Mouse (Mus musculus) c-Kit-positive CD71-positive TER-119-negative erythroid progenitor cells, embryonic 14.5 days (primary cell): ENCODE results near the gene Acbd4.

Experiments
- DNase-seq: peaks from one replicate; pipeline ENCODE4 v3.0.0-alpha.2; 2013; ENCODE audit warnings: low read depth

Acbd4 gene

DNA sequence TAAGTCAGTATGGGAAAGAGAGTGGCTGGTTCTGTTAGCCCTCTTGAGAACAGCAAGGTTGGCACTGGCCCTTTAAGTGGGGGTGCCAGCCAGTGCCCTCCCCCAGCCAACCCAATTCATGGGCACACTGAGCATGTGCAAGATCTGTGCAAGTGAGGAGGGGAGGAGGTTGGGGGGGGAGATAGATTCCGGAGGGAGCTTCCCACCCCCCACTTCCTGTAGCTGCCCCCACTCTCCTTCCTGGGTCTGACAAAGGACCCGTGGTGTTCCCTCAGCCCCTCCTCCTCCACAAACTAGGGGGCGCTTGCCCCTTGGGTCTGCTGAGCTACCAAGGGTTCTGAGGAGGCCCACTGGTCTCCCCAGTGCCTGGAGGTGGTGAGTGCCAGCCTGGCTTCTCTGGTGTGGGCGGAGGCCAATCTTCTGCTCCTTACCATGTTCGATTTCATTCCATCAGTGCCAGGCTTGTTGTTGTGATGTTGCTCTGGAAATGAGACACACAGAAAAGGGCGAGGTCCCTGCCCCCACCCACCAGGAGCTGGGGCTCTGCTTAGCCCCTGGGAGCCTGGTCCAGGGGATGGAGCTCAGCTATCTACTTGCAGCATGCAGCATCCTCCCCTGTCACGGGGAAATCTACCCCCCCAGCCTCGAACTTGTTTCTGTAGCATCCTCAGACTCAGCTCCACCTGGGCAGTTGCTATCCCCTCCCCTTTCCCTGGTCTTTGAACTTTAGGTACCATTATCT is 41.1 kb downstream of the Acbd4 start:
- no peak for DNase-seq

DNA sequence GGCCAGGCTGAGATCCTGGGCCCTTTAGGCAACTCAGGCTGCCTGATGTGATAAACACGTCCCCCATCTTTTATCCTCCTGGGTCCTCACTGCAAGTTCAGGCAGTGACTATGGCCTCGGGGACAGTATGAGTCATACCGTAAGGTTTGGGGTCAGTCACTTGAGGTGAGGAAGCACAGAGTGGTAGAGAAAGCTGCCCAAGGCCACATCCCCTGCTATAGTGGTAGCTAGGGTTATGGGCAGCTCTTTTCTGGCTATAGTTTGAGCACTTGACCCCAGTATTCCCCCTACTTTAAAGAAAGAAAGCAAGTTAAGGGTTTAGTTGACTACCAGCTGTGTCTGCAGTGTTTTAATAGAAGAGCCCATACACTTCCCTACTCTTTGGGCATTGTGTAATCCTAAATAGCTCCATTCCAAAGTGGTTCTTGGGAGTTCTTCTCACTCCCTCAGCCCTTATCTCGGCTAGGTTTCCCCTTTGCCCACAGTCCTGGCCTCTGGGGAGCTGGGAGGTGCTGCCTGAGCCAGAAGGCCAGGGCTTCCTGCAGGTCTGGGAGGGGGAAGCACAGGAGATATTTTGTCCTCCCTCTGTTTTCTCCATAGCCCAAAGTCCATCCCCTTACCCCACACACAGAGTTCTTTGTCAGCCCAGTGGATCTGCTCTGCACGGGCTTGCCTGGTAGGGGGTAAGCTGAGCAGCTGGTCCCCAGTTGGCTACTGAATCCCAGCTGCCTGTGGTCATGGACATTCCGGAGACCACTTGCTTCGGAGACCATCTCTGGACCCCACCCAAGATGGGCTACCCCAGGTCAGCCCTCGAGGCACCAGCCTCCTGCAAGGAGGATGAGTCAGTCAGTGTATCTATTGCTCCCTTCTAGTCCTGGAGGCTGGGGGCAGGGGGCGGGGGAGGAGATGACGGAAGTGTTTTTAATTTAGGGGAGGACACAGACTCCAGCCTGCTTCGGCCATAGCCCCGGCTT is 43.1 kb downstream of the Acbd4 start:
- no peak for DNase-seq

DNA sequence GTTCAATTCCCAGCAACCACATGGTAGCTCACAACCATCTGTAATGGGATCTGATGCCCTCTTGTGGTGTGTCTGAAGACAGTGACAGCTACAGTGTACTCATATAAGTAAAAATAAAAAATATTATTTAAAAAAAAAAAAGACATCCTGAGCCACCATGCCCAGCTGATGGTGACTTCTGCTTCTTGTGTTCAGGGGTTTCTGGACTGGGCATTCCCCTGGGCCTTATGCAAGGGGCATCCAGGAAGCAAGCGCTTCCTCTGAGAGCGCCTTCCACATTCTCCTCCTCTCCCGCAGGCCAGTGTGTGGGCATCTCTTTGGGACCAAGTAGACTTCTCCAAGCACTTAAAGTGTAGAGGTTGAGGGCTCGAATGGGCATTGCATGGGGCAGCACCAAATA is 44.9 kb downstream of the Acbd4 start:
- DNase-seq, result no peak

DNA sequence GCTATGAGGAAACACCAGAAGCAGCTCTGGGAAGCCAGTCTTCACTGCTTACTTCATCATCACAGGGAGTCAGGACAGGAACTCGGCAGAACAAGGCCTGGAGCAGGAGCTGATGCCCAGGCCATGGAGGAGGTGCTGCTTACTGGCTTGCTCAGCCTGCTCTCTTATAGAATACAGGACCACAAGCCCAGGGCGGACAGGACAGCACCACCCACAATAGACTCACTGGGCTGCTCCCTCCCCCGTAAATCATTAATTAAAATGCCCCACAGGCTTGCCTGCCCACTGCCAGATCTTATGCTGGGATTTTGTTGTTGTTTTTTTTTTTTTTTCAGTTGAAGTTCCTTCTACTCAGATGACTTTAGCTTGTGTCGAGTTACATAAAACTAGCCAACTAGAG is 46.3 kb downstream of the Acbd4 start:
- no peak for DNase-seq

DNA sequence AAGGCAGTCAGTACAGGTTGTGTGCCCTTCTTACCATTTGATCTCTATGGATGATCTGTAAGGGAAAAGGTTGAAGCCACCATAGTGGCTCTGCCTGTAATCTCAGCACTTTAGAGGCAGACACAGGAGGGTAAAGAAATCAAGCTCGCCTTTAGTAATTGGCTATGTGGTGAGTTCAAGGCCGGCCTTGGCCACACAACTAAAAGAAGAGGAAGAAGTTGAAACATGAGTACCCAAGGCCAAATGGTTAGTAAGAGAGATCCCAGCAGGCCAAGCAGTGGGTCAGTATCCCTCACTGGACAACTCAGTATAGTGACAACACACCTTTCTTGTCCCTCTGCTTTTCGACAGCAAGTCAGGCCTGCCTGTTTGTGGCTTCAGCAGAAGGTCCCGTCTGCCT is 48.3 kb downstream of the Acbd4 start:
- no peak for DNase-seq

DNA sequence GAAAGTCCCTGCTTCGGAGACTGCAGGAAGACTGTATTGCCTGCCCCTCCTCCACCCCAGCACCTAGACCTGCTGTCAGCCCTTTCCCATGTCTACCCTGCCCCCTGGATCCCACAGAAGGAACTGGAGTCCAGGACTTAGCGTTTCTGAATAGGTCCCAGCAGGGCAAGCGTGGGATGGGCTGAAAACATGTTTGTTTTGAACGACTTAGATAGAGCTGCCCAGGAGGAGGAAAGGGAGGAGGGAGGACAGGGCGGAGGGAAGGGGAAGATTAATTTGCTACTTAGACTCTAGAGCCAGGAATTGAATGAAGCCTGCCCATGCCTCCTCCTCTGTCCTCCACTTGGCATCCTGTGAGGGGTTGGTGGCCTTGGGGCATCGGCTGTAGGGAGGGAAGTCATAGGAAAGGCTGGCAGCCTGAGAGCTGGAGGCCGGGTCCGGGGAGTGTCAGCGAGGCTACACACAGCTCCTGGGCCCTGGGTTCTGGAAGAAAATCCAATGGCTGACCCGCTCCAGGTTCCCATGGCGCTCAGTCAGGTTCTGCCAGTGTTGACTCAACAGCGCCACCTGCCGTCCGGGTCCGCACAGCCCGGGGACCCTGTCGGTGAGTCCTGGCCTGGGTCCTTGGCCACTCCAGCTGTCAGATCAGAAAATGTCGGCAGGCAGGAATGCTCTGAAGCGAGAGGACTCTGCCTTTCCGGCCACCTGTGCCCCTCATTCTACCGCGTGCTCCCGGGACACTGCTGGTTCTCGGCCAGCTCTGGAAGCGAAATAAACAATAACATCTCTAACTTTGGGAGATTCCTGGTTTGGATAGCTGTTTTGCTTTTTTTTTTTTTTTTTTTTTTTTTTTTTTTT is 57.4 kb downstream of the Acbd4 start:
- DNase-seq, result peak; percentile 78

DNA sequence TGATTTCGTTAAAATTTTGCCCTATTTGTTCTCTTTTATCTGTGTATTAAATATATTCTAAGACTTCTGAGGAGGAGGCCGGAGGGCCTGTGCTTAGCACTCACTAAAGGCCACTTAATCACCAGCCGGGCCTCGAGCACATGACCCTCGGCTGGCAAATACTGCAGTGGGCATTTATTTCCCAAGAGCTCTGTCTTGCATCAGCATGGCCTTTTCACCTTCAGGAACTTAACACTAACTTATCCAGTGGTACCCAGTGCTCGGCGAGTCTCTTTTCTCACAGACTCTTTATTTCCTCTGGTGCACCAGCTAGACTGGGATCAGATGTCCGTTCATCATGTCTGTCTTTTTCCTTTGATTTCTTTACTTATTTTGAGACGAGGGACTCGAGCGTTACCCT is 59.3 kb downstream of the Acbd4 start:
- DNase-seq, result no peak

DNA sequence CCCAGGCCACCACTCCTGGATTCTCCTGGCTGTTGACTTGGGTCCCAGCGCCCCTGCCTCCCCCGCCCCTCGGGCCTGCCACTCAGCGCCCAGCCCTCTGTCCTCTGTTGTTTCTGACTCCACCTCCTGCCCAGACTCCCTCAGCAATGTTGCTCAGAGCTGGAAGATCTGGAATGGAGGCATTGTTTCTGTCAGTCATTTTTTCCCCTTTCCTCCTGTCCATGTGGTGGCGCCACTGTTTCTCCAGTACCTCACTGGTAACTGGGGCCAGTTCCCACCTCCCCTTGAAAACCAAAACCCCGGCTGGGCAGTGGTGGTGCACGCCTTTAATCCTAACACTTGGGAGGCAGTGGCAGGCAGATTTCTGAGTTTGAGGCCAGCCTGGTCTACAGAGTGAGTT is 60.0 kb downstream of the Acbd4 start:
- no peak for DNase-seq
